Mouse (Mus musculus): ENCODE results near the gene Wnt3.

DNA sequence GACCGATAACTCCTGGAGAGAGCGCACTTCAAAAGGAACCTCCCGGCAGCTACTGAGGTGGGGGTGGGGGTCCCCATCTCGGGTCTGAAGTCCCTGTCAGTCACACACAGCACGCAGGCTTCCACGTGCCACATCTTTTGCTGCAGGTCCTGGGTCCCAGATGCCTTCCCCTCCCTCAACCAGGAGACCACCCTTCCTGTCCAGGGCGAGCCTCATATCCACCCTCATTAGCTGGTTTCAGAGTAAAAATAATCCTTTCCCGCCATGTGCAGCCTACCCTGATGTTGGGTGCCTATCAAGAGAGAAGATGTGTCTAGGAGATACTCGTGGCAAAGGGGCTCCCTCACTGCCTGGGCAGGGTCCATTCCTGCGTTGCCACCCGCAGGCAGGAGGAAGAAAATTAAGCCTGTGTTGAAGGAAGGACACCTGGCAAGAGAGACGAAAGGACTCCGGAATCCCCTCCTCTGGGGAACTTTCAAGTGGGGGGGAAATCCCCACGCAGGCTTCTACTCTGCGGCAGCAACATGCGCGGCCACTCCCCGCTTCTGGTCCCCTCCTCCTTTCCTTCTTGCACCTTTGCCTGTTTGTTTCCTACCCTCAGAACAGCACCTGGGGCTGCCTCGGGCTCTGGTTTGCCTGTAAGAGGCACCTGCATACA is 2.7 kb upstream of the Wnt3 start:
- no peak for TF ChIP-seq CTCF (IDR thresholded peaks at IDR 0.05; ENCODE audit: insufficient read depth, low read length)
- TF ChIP-seq POLR2A (IDR thresholded peaks at IDR 0.05; ENCODE audit: borderline replicate concordance, extremely low read depth, low read depth, low read length): no peak

All from lung, adult 2 months (tissue).